Mouse (Mus musculus): ENCODE results near the gene Rapgef2. TPM values are rescaled to one million over a fixed set of nuclear protein-coding genes. Genes with fewer than 3 reads are reported as not detected.

Gene Rapgef2
- polyA plus RNA-seq, 1 experiment = 24.0 TPM

DNA sequence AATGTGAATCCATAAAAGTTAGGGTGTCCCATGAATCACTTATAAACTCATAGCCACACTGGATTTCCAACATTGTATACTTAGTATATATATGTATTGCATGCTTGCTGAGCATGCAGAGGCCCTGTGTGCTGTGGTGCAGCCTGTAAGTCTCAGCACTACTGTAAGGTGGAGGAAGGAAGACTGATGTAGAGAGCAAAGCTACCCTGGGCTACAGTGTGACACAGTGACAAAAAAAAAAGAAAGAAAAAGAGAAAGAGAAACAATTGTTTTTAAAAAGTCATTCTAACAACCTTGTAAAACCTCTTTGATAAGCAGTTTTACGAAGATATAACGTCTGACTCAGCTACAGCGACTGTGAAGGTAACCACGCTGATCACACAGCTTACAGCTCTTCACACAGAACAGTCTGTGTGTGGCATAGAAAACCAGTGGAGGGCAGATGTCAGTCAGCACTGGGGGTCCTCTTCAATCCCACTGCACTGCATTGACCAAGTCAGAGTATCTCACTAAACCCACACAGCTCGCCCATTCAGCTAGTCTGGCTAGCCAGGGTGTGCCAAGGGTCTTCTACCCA is 37.6 kb downstream of the Rapgef2 start:
- DNase-seq (ENCODE audit: low read depth) = no peak
- no peak for TF ChIP-seq POLR2A (IDR thresholded peaks at IDR 0.05; ENCODE audit: borderline replicate concordance, extremely low read depth, insufficient read depth, insufficient read length, poor library complexity, severe bottlenecking)

DNA sequence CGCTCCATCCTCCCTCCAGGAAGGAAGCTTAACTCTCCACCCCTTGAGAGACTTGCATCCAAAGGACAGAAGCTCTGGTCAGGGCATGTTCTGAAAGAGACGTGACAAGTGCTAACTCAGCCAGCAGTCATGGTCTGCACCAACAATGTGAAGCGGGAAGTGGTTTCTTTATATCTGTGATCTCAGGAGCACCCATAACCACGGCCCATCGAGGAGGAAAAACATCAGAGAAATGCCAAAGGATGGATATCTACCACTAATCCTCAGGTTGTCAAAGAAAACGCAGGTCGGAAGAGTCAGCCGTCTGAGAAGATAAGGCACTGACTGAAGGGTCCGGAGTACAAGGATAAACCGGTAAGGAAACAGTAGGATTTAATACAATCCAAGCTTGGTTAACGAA is 38.1 kb downstream of the Rapgef2 start:
- TF ChIP-seq CTCF (IDR thresholded peaks at IDR 0.05; ENCODE audit: borderline replicate concordance, extremely low read depth, insufficient read depth, insufficient read length) (no peak), POLR2A (IDR thresholded peaks at IDR 0.05; ENCODE audit: borderline replicate concordance, extremely low read depth, insufficient read depth, insufficient read length, poor library complexity, severe bottlenecking) (no peak)
- no peak for DNase-seq (ENCODE audit: low read depth)

DNA sequence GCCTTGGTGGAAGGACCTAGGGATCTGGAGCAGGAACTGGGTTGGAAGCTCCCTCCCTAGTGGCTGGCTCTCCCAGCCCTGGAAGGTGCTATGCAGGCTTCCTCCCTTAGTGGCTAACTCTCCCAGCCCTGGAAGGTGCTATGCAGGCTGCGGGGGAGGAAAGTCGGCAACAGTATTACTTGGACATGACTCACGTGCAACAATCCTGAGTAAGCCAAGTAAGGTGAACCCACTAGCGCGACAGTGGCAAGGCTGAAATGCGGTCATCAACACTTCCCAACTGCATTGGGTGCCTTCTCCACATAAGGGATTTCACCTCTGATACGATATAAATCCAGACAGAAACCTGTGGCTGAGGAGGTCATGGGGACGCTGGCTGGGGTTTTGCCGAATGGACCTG is 42.0 kb downstream of the Rapgef2 start:
- TF ChIP-seq CTCF (IDR thresholded peaks at IDR 0.05; ENCODE audit: borderline replicate concordance, extremely low read depth, insufficient read depth, insufficient read length) (no peak), POLR2A (IDR thresholded peaks at IDR 0.05; ENCODE audit: borderline replicate concordance, extremely low read depth, insufficient read depth, insufficient read length, poor library complexity, severe bottlenecking) (no peak)

DNA sequence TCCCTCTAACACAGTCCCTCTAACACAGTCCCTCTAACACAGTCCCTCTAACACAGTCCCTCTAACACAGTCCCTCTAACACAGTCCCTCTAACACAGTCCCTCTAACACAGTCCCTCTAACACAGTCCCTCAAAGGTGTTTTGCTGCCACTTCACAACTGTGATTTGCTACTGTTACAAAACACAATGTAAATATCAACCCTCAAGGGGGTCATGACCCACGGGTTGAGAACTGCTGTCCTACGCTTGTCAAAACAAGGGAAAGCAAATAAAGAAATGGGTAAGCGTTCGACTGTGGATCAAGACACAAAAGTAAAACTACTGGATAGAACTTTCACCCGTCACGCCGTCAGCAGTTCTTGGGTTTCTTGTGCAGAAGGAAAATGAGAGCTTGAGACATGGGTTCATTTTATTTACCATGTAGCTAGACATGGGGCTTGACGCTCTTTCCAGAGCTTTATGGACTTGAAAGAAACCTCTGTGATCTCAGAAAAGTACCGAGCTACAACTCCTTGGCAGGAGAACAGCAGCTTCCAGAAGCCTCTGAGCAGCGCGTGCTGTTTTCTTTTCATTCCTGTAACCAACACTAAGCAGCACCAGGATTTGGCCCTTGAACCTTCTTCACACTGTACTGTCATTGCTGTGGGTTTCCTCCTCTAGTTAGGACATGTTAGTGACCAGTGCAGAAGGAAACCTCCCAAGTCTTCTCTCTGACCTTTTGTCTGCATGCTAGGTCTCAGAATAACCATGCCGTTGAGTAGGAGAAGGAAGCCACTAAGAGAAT is 43.2 kb downstream of the Rapgef2 start:
- no peak for DNase-seq (ENCODE audit: low read depth)
- TF ChIP-seq CTCF (IDR thresholded peaks at IDR 0.05; ENCODE audit: borderline replicate concordance, extremely low read depth, insufficient read depth, insufficient read length) (no peak), POLR2A (IDR thresholded peaks at IDR 0.05; ENCODE audit: borderline replicate concordance, extremely low read depth, insufficient read depth, insufficient read length, poor library complexity, severe bottlenecking) (no peak)

More for the DNA sequence above, 42.0 kb downstream of the Rapgef2 start:
- DNase-seq (ENCODE audit: low read depth) = no peak

DNA sequence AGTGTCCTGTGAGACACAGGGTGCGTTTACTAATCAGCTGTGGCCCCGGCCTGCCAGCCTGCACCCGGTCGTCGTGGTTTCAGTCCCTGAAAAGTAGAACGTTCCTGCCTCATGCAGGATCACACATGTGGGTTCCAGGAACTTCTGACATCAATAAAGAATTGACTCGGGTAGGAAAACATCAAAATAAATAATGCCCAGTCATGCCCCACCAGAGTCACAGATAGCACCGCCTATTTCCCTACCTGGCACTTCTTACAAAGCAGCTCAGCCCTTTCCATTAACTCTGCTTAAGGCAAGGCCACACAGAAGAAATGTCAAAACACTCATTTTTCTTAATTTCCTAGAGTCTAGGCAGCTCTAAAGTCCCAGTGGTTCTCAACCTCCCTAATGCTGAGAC is 44.0 kb downstream of the Rapgef2 start:
- no peak for DNase-seq (ENCODE audit: low read depth)
- no peak for TF ChIP-seq POLR2A (IDR thresholded peaks at IDR 0.05; ENCODE audit: borderline replicate concordance, extremely low read depth, insufficient read depth, insufficient read length, poor library complexity, severe bottlenecking)
- no peak for TF ChIP-seq CTCF (IDR thresholded peaks at IDR 0.05; ENCODE audit: borderline replicate concordance, extremely low read depth, insufficient read depth, insufficient read length)

DNA sequence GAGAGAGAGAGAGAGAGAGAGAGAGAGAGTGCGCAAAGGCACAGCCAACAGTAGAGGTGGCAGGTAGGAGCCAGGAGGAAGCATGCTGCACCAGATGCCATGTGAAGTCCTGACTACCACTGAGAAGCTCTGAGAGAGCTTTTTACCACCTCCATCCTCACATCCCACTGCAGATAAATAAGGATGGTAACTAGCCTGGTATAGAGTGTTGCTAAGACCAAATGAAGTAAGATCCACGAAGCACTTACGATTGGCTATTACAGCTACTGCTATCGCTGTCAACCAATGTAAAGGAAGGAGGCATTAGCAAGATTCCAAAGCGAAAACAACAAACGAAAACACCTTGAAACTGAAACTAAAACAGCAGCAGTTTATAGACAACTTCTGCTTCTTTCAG is 47.3 kb downstream of the Rapgef2 start:
- no peak for DNase-seq (ENCODE audit: low read depth)

DNA sequence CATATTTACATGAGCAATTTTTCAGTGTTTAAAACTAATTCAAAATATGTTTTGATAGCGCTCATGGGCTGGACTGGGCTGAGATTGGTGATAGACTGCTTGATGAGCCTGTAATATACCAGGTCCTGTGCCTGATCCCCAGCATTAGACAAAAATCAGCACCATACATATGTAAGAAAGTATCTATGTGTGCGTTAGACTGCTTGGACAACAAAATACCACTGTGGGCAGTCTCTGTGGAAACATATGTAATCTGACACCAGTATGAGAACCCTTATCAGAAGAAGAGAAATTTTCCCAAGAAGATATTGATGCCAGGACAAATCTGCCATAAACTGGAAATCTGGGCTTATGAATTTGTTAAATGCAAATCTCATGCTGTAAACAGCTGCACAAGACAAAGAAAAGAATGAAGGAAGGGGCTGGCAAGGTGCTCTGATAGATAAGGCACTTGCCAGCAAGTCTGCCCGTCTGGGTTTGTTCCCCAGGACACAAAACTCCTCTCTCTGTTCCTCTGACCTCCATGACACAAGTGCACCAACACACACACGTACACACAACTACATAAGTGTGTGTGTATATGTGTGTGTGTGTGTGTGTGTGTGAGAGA is 47.8 kb downstream of the Rapgef2 start:
- no peak for TF ChIP-seq CTCF (IDR thresholded peaks at IDR 0.05; ENCODE audit: borderline replicate concordance, extremely low read depth, insufficient read depth, insufficient read length)
- no peak for TF ChIP-seq POLR2A (IDR thresholded peaks at IDR 0.05; ENCODE audit: borderline replicate concordance, extremely low read depth, insufficient read depth, insufficient read length, poor library complexity, severe bottlenecking)
- DNase-seq (ENCODE audit: low read depth) = no peak

More for the DNA sequence above, 47.3 kb downstream of the Rapgef2 start:
- no peak for TF ChIP-seq CTCF (IDR thresholded peaks at IDR 0.05; ENCODE audit: borderline replicate concordance, extremely low read depth, insufficient read depth, insufficient read length)
- no peak for TF ChIP-seq POLR2A (IDR thresholded peaks at IDR 0.05; ENCODE audit: borderline replicate concordance, extremely low read depth, insufficient read depth, insufficient read length, poor library complexity, severe bottlenecking)

DNA sequence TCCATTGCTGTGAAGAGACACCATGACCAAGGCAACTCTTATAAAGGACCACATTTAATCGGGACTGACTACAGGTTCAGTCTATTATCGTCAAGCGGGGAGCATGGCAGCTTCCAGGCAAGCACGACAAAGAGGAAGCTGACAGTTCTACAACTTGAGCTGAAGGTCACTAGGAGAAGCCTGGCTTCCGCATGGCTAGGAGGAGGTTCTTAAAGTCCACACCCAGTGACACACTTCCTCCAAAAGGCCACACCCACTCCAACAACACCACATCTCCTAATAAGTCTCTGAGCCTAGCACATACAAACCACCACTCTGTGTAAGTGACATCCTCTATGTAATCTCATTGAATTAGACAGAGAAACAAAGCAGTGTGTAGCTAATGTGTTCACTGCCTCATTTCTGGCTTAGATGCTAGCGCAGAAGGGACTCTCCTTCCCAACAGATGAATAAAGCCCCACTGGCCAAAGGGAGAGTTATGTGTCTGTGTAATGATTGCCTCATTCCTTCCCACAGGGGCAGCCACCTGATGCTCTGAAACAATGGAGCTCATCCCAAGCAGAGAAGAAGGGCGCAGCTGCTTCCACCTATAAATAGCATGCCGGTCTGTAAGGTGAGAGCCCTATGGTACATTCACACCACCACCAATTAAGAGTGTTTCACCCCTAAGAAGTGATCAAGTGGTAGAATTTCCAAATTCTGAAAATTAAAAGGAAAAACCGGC is 48.5 kb downstream of the Rapgef2 start:
- TF ChIP-seq POLR2A (IDR thresholded peaks at IDR 0.05; ENCODE audit: borderline replicate concordance, extremely low read depth, insufficient read depth, insufficient read length, poor library complexity, severe bottlenecking) = no peak
- no peak for DNase-seq (ENCODE audit: low read depth)

DNA sequence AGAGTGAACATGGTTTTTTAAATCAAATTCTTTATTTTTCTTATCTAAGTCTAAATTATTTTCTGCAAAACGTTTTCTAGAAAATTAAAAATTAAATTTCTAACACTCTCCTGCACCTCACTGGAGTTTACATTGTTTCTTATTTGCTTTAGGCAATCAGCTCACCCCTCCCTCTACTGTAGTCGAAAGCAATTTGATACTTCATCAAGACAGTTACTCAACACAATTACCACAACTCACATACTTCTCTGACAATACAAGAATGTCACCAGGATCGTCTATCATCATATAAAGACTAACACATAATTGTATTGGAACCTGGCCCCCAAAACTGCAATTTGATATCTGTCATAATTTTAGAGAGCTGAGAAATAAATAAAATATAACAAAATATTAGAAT is 51.8 kb downstream of the Rapgef2 start:
- no peak for TF ChIP-seq POLR2A (IDR thresholded peaks at IDR 0.05; ENCODE audit: borderline replicate concordance, extremely low read depth, insufficient read depth, insufficient read length, poor library complexity, severe bottlenecking)
- TF ChIP-seq CTCF (IDR thresholded peaks at IDR 0.05; ENCODE audit: borderline replicate concordance, extremely low read depth, insufficient read depth, insufficient read length) = no peak
- no peak for DNase-seq (ENCODE audit: low read depth)

DNA sequence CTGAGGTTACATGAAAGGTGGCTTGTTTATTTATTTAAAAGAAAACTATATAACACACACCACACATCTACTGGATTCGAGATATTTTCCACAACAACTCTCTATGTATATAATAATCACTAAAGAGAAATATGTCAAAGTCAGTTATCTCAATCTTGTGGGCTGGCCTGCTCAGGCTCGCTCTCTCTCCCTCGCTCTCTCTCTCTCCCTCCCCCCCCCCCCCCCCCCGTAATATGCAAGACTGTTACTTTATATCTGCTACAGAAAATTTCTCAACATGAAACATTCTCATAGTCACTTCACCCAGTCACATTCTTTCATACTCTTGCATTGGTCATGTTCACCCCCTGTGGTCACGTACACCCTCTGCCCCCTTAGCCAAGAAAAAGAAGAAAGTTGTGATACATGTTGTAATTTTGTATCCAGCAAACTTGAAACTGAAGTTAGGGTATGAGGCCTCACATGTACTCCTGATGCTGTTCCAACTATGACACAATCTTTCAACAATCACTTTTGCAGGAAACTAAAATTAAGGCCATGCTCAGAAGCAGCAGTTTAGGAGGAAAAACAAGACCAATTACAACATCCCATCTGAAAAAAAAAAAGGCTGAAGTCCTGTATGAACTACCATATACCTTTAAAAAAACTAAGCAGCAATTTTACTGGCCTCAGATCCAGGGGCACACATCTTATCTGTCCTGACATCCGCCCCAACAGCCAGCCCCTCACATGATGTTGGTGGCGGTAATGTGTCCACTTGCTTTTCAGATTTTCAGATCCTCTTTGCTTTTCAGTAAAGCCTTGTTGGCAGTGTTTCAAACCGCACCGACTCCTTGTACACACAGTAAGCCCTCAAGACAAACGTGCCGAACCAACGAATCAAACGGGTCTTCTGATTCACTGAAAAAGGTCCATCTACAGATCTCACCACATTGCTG is 52.6 kb downstream of the Rapgef2 start:
- DNase-seq (ENCODE audit: low read depth) = peak; percentile 59
- TF ChIP-seq CTCF (IDR thresholded peaks at IDR 0.05; ENCODE audit: borderline replicate concordance, extremely low read depth, insufficient read depth, insufficient read length) (no peak), POLR2A (IDR thresholded peaks at IDR 0.05; ENCODE audit: borderline replicate concordance, extremely low read depth, insufficient read depth, insufficient read length, poor library complexity, severe bottlenecking) (no peak)

All from brain, embryonic 14.5 days (tissue).